Mouse (Mus musculus) neural tube, embryonic 13.5 days (tissue): Measurements from ENCODE around the gene Gm20388. TPM values are rescaled to one million over a fixed set of nuclear protein-coding genes. Genes with fewer than 3 reads are reported as not detected.
"Not testable (repeated sequence)": the region's sequence is repeated elsewhere in the genome, so short reads cannot be mapped to it uniquely, and the experiment has no call there.

ENCODE experiments used
- ATAC-seq: fragments of 200-750 bp; cut with Nextera tagmentation; 2 replicates; pipeline ENCODE4 v1.8.0; 2017; ENCODE audit warnings: low read depth, mild to moderate bottlenecking, moderate TSS enrichment, moderate library complexity
- H3K27ac ChIP-seq: fragments of 300-500 bp; sonication (generic); replicated peaks from 2 replicates; pipeline ENCODE4 v1.5.1; 2015; ENCODE audit warnings: moderate library complexity, mild to moderate bottlenecking, inconsistent platforms
- H3K27me3 ChIP-seq: fragments of 300-500 bp; sonication (generic); 2 replicates; pipeline ENCODE4 v1.6.1; 2015; ENCODE audit warnings: mild to moderate bottlenecking, inconsistent platforms
- H3K36me3 ChIP-seq: fragments of 300-500 bp; sonication (generic); 2 replicates; pipeline ENCODE4 v1.6.1; 2015; ENCODE audit warnings: mild to moderate bottlenecking, inconsistent platforms
- H3K4me1 ChIP-seq: fragments of 300-500 bp; sonication (generic); replicated peaks from 2 replicates; pipeline ENCODE4 v1.6.1; 2015; ENCODE audit warnings: inconsistent platforms
- H3K4me2 ChIP-seq: fragments of 300-500 bp; sonication (generic); 2 replicates; pipeline ENCODE4 v1.6.1; 2015; ENCODE audit warnings: inconsistent platforms, mild to moderate bottlenecking, moderate library complexity
- H3K4me3 ChIP-seq: fragments of 300-500 bp; sonication (generic); 2 replicates; pipeline ENCODE4 v1.5.1; 2015; ENCODE audit warnings: mild to moderate bottlenecking, inconsistent platforms
- H3K9ac ChIP-seq: fragments of 300-500 bp; sonication (generic); 2 replicates; pipeline ENCODE4 v1.6.1; 2015; ENCODE audit warnings: moderate library complexity, mild to moderate bottlenecking, inconsistent platforms
- H3K9me3 ChIP-seq: fragments of 300-500 bp; sonication (generic); 2 replicates; pipeline ENCODE4 v1.6.1; 2016; ENCODE audit warnings: inconsistent platforms
- WGBS: fragments of 180-500 bp; shearing (Covaris S2); methylation state at CpG from one replicate; pipeline ENCODE4 v1.1.7; 2015; 5-methylcytosine and 5-hydroxymethylcytosine counted together
- polyA plus RNA-seq: library from polyadenylated mRNA; unstranded; fragments of >200 nt; fragmentation: Nextera tagmentation; extraction: Ambion mirVana; gene quantifications from 2 replicates; pipeline ENCODE4 v1.2.1, GENCODE M21; 2015

The Gm20388 gene
- polyA plus RNA-seq, 1 experiment from 2014 or later = 0.27 TPM

- Histone ChIP-seq H3K9ac (no peak overlapping the region), H3K4me2 (no peak overlapping the region), H3K27me3 (no peaks in the 10 kb centered on the region), H3K4me3 (no peak overlapping the region), H3K36me3 (no peaks in the 10 kb centered on the region), H3K4me1 (peaks cover 83% of the 10 kb centered on the region), H3K27ac (peak overlapping the region; percentile 72), H3K9me3 (no peaks in the 10 kb centered on the region)
- WGBS = 48% methylated on average over 8 of the region's 8 CpGs
- ATAC-seq = 0 out of 2 replicates have a peak, but pooled peaks have one; percentile 19
Observed at GRCm38 (mm10) chr8:120361301-120361700, 450.7 kb downstream of the Gm20388 start.

GRCm38 (mm10) chr8:120363552-120364071 is 453.0 kb downstream of the Gm20388 start:
- Histone ChIP-seq H3K27me3 (no peaks in the 10 kb centered on the region), H3K9me3 (no peaks in the 10 kb centered on the region), H3K4me1 (peaks cover 75% of the 10 kb centered on the region), H3K27ac (peak overlapping the region; percentile 42; the same call in 1 of the 2 replicates), H3K36me3 (no peaks in the 10 kb centered on the region), H3K4me3 (no peak overlapping the region), H3K9ac (no peak overlapping the region), H3K4me2 (no peak overlapping the region)
- 62% methylated on average over 10 of the region's 10 CpGs for WGBS
- ATAC-seq = no peak

GRCm38 (mm10) chr8:120364093-120364725 is 453.6 kb downstream of the Gm20388 start:
- Histone ChIP-seq H3K4me3 (no peak overlapping the region), H3K9ac (no peak overlapping the region), H3K27ac (0 out of 2 replicates have a peak overlapping the region, but pooled peaks have one; percentile 29), H3K9me3 (no peaks in the 10 kb centered on the region), H3K27me3 (no peaks in the 10 kb centered on the region), H3K4me1 (peaks cover 78% of the 10 kb centered on the region), H3K36me3 (no peaks in the 10 kb centered on the region), H3K4me2 (no peak overlapping the region)
- 40% methylated on average over 7 of the region's 7 CpGs for WGBS
- no peak for ATAC-seq

GRCm38 (mm10) chr8:120366840-120367239 is 456.2 kb downstream of the Gm20388 start:
- H3K4me2 ChIP-seq = no peak overlapping the region
- H3K9ac ChIP-seq = no peak overlapping the region
- 93% methylated on average over 6 of the region's 6 CpGs for WGBS
- no peaks in the 10 kb centered on the region for H3K36me3 ChIP-seq
- H3K4me1 ChIP-seq = peaks cover 80% of the 10 kb centered on the region
- H3K9me3 ChIP-seq = no peaks in the 10 kb centered on the region
- no peak overlapping the region for H3K4me3 ChIP-seq
- ATAC-seq = no peak
- no peak overlapping the region for H3K27ac ChIP-seq
- H3K27me3 ChIP-seq = no peaks in the 10 kb centered on the region

- H3K9me3 ChIP-seq, H3K4me2 ChIP-seq, H3K9ac ChIP-seq, H3K36me3 ChIP-seq, ATAC-seq, H3K27me3 ChIP-seq, H3K4me3 ChIP-seq: not testable (repeated sequence)
- peak overlapping the region; percentile 64 for H3K27ac ChIP-seq
- peaks cover 78% of the 10 kb centered on the region for H3K4me1 ChIP-seq
- WGBS = 76% methylated on average over 1 of the region's 1 CpGs
Observed at GRCm38 (mm10) chr8:120368191-120368590, 457.6 kb downstream of the Gm20388 start.

GRCm38 (mm10) chr8:120368814-120369649 is 458.4 kb downstream of the Gm20388 start:
- no peaks in the 10 kb centered on the region for H3K36me3 ChIP-seq
- peak; percentile 65 for ATAC-seq
- H3K4me3 ChIP-seq = no peak overlapping the region
- H3K27ac ChIP-seq = peak overlapping the region; percentile 64
- 28% methylated on average over 11 of the region's 11 CpGs for WGBS
- H3K4me1 ChIP-seq = peaks cover 80% of the 10 kb centered on the region
- H3K9me3 ChIP-seq = no peaks in the 10 kb centered on the region
- H3K4me2 ChIP-seq = 0 out of 2 replicates have a peak overlapping the region, but pooled peaks have one; percentile 20
- no peaks in the 10 kb centered on the region for H3K27me3 ChIP-seq
- H3K9ac ChIP-seq = no peak overlapping the region

- Histone ChIP-seq H3K4me1 (peaks cover 80% of the 10 kb centered on the region), H3K4me3 (no peak overlapping the region), H3K27ac (no peak overlapping the region), H3K36me3 (no peaks in the 10 kb centered on the region), H3K4me2 (no peak overlapping the region), H3K27me3 (no peaks in the 10 kb centered on the region), H3K9me3 (no peaks in the 10 kb centered on the region), H3K9ac (no peak overlapping the region)
- ATAC-seq = no peak
- WGBS = 52% methylated on average over 7 of the region's 7 CpGs
Observed at GRCm38 (mm10) chr8:120369956-120370355, 459.3 kb downstream of the Gm20388 start.

- ATAC-seq = no peak
- 62% methylated on average over 4 of the region's 4 CpGs for whole genome bisulfite sequencing
- Histone ChIP-seq H3K27me3 (no peaks in the 10 kb centered on the region), H3K9ac (no peak overlapping the region), H3K4me1 (peaks cover 84% of the 10 kb centered on the region), H3K27ac (no peak overlapping the region), H3K9me3 (no peaks in the 10 kb centered on the region), H3K36me3 (no peaks in the 10 kb centered on the region), H3K4me2 (no peak overlapping the region), H3K4me3 (no peak overlapping the region)
Observed at GRCm38 (mm10) chr8:120370461-120370860, 459.8 kb downstream of the Gm20388 start.

GRCm38 (mm10) chr8:120371146-120371545 is 460.5 kb downstream of the Gm20388 start:
- peaks cover 88% of the 10 kb centered on the region for H3K4me1 ChIP-seq

GRCm38 (mm10) chr8:120371725-120372457 is 461.2 kb downstream of the Gm20388 start:
- 82% methylated on average over 8 of the region's 8 CpGs for WGBS
- ATAC-seq = no peak
- Histone ChIP-seq H3K27ac (peak overlapping the region; percentile 28; the same call in 1 of the 2 replicates), H3K36me3 (no peaks in the 10 kb centered on the region), H3K4me2 (no peak overlapping the region), H3K9ac (0 out of 2 replicates have a peak overlapping the region, but pooled peaks have one; percentile 17), H3K9me3 (no peaks in the 10 kb centered on the region), H3K27me3 (no peaks in the 10 kb centered on the region), H3K4me1 (peaks cover 94% of the 10 kb centered on the region), H3K4me3 (no peak overlapping the region)

More at GRCm38 (mm10) chr8:120371146-120371545, 460.5 kb downstream of the Gm20388 start:
- 78% methylated on average over 5 of the region's 5 CpGs for WGBS
- Histone ChIP-seq H3K36me3 (no peaks in the 10 kb centered on the region), H3K9me3 (no peaks in the 10 kb centered on the region), H3K27me3 (no peaks in the 10 kb centered on the region), H3K9ac (0 out of 2 replicates have a peak overlapping the region, but pooled peaks have one; percentile 17), H3K4me2 (no peak overlapping the region), H3K27ac (0 out of 2 replicates have a peak overlapping the region, but pooled peaks have one; percentile 28), H3K4me3 (no peak overlapping the region)
- no peak for ATAC-seq

GRCm38 (mm10) chr8:120372684-120373083 is 462.0 kb downstream of the Gm20388 start:
- peaks cover 94% of the 10 kb centered on the region for H3K4me1 ChIP-seq

More at GRCm38 (mm10) chr8:120372684-120373083, 462.0 kb downstream of the Gm20388 start:
- H3K4me3 ChIP-seq = no peak overlapping the region
- no peaks in the 10 kb centered on the region for H3K9me3 ChIP-seq
- no peak overlapping the region for H3K4me2 ChIP-seq
- no peaks in the 10 kb centered on the region for H3K36me3 ChIP-seq
- ATAC-seq = no peak
- no peak overlapping the region for H3K9ac ChIP-seq
- no peak overlapping the region for H3K27ac ChIP-seq
- no peaks in the 10 kb centered on the region for H3K27me3 ChIP-seq
- 90% methylated on average over 6 of the region's 6 CpGs for WGBS
